Mouse (Mus musculus): ENCODE data around the gene Pmpca. TPM values are rescaled to one million over a fixed set of nuclear protein-coding genes. Genes with fewer than 3 reads are reported as not detected.
A peak's percentile ranks its signal among the peaks of the same experiment; 100 is the strongest.

Pmpca gene
- 113 TPM in 2 replicates for polyA plus RNA-seq (2015; fragmentation: Nextera tagmentation; extraction: Ambion mirVana)

DNA sequence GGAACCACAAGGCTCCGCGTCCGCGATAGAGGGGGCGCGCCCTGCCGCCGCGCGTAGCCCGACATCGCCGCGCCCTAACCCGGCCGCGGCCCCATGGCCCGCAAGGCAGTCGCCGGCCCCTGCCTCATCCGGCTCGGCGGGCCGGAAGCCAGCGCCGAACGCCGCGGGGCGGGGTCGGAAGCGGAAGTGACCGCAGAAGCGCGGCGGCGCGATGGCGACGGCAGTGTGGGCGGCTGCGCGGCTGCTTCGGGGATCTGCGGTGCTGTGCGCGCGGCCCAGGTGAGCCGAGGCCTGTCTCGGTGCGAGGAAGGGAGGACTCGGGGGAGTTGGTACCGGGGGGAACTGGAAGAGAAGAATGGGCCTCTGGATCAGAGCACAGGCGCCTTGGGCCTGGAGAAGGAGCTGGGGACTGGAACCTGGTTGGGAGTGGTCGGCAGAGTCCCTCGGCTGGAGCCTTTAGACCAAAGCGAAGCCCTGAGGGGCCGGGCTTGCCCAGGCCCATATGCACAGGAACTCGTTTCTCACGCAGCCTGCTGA is at the start of gene Pmpca, which contains the start of gene Entr1:
TSS of gene Pmpca (plus strand) at position 186 of the 537 bp plus-strand sequence.
TSS of gene Entr1 (minus strand) at position 163 of the 537 bp plus-strand sequence.
- H3K4me1 ChIP-seq = peaks cover 21% of the 10 kb centered on the region
- peaks cover 75% of the 10 kb centered on the region for H3K36me3 ChIP-seq
- H3K27ac ChIP-seq = peak within 1 kb of the TSS; percentile 72
- H3K9me3 ChIP-seq (replicated peaks) = no peaks in the 10 kb centered on the region
- no peaks in the 10 kb centered on the region for H3K27me3 ChIP-seq
- ATAC-seq (replicated peaks; ENCODE audit: low FRiP score) = peak; percentile 89
- H3K4me3 ChIP-seq (replicated peaks) = peak within 1 kb of the TSS; percentile 97
- under 1% methylated on average over 60 of the region's 60 CpGs for WGBS
- peak within 1 kb of the TSS; percentile 95 for H3K9ac ChIP-seq
- peak within 1 kb of the TSS; percentile 72 for H3K4me2 ChIP-seq

GRCm38 (mm10) chr2:26341510-26341981 is 47.6 kb upstream of the Pmpca start:
- Histone ChIP-seq H3K9me3 (replicated peaks) (no peaks in the 10 kb centered on the region), H3K27ac (peak overlapping the region; percentile 82), H3K4me2 (no peak overlapping the region), H3K27me3 (no peaks in the 10 kb centered on the region), H3K36me3 (peaks cover 75% of the 10 kb centered on the region), H3K9ac (no peak overlapping the region), H3K4me3 (replicated peaks) (no peak overlapping the region), H3K4me1 (peaks cover 36% of the 10 kb centered on the region)
- 72% methylated on average over 2 of the region's 2 CpGs for WGBS
- no peak for ATAC-seq (replicated peaks; ENCODE audit: low FRiP score)

GRCm38 (mm10) chr2:26342044-26342443 is 47.1 kb upstream of the Pmpca start:
- WGBS = 66% methylated on average over 10 of the region's 10 CpGs
- Histone ChIP-seq H3K4me3 (replicated peaks) (no peak overlapping the region), H3K4me2 (no peak overlapping the region), H3K27ac (peak overlapping the region; percentile 82), H3K9ac (no peak overlapping the region), H3K4me1 (peaks cover 39% of the 10 kb centered on the region), H3K9me3 (replicated peaks) (no peaks in the 10 kb centered on the region), H3K27me3 (no peaks in the 10 kb centered on the region), H3K36me3 (peaks cover 80% of the 10 kb centered on the region)
- ATAC-seq (replicated peaks; ENCODE audit: low FRiP score) = peak; percentile 20; the same call in 1 of the 2 replicates

DNA sequence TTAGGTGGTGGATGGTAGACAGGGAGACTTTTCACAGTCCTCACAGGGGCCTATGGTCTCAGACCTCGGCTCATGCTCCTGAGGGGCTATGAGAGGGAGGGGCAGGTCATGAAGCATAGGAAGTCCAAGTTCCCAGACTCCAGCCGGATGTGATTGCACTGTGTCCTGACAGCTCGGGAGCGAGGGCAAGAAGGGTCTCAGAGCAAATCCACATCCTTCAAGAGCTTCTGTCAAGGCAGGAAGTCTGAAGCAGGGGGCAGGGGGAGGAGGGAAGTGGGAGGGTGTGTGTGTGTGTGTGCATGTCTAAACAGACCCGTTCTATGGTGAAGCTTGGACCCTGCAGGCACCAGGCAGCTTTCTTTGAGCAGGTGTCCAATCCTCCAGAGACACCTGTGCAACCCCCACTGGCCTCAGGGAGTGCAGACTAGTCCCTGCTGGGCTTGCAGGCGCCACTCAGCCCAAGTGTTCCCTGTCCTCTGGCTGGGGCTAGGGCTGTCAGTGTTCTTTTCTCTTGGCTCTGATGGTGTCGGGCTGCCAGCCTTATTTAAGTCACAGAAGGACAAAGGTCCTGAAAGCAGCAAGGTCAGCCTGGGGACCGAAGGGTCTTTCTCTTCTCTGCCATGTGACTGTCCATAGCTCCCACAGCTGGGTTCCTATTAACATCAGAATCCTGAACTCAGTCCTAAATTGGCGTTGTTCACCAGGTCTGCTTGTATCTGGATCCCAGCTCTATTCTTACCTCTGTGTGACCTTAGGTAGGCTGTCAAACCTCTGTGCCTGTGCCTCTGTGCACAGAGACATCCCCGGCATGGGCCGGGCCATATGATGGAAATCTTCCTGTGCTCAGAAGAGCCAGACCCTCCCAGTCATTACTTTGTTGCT is 46.3 kb upstream of the Pmpca start:
- peak; percentile 55 for ATAC-seq (replicated peaks; ENCODE audit: low FRiP score)
- peak overlapping the region; percentile 82 for H3K27ac ChIP-seq
- peaks cover 44% of the 10 kb centered on the region for H3K4me1 ChIP-seq
- H3K9me3 ChIP-seq (replicated peaks) = no peaks in the 10 kb centered on the region
- 0 out of 2 replicates have a peak overlapping the region, but pooled peaks have one; percentile 1 for H3K9ac ChIP-seq
- 54% methylated on average over 11 of the region's 11 CpGs for WGBS
- no peaks in the 10 kb centered on the region for H3K27me3 ChIP-seq
- H3K4me2 ChIP-seq = peak overlapping the region; percentile 44
- peaks cover 88% of the 10 kb centered on the region for H3K36me3 ChIP-seq
- H3K4me3 ChIP-seq (replicated peaks) = no peak overlapping the region

GRCm38 (mm10) chr2:26348241-26348640 is 40.9 kb upstream of the Pmpca start:
- no peak for ATAC-seq (replicated peaks; ENCODE audit: low FRiP score)
- Histone ChIP-seq H3K4me1 (peaks cover 54% of the 10 kb centered on the region), H3K9me3 (replicated peaks) (no peaks in the 10 kb centered on the region), H3K4me2 (no peak overlapping the region), H3K36me3 (peaks cover 64% of the 10 kb centered on the region), H3K4me3 (replicated peaks) (no peak overlapping the region), H3K9ac (no peak overlapping the region), H3K27ac (peak overlapping the region; percentile 29), H3K27me3 (no peaks in the 10 kb centered on the region)
- 54% methylated on average over 6 of the region's 6 CpGs for WGBS

DNA sequence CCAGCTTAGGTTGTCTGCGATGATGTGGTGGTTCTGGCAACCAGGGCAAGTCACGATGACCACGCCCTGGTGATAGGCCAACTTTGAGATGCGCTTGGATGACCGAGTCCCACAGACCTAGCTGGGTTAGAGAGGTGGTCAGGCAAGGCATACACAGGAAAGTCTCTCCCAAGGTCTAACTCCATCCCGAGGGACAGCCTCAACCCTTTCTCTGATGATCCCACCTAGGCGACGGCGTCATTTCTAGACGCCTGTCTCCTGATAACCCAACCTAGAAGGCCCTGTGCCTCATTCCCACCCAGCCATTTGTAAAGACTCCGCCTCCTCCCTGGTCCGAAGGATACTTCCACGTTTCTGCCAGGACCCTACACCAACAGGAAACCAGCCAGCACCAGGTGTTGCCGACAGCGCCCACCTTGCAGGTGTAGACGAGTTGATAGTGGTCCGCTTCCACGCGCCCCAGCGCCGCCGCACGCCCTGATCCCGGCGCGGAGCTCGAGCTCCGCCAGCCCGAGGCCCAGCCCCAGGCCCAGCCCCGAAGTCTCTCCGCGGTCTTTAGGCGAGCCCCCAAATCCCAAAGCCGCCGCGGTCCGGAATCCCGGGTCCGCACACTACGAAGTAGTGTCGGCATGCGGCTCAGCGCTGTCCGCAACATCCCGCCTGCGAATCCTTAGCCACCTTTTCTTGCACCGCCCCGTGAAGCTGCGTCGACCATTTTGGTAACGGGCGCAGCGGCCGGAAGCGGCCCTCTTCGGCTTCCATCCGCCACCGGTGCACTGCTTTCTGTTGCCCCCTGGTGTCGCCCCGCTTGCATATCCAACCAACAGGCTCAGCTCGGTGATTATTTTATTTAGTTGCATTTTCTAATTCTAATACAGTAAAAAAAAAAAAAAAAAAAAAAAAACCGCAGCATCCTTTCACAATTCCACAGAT is 37.5 kb upstream of the Pmpca start, which contains the start of gene Dnlz:
TSS of gene Dnlz (minus strand) at position 753 of the 933 bp plus-strand sequence.
- H3K4me1 ChIP-seq = peaks cover 42% of the 10 kb centered on the region
- peak within 1 kb of the TSS; percentile 91 for H3K27ac ChIP-seq
- H3K36me3 ChIP-seq = peaks cover 32% of the 10 kb centered on the region
- no peaks in the 10 kb centered on the region for H3K27me3 ChIP-seq
- H3K9me3 ChIP-seq (replicated peaks) = no peaks in the 10 kb centered on the region
- WGBS = 2% methylated on average over 62 of the region's 62 CpGs
- H3K4me2 ChIP-seq = peak within 1 kb of the TSS; percentile 96
- peak within 1 kb of the TSS; percentile 93 for H3K9ac ChIP-seq
- peak within 1 kb of the TSS; percentile 89 for H3K4me3 ChIP-seq (replicated peaks)
- peak; percentile 74 for ATAC-seq (replicated peaks; ENCODE audit: low FRiP score)

DNA sequence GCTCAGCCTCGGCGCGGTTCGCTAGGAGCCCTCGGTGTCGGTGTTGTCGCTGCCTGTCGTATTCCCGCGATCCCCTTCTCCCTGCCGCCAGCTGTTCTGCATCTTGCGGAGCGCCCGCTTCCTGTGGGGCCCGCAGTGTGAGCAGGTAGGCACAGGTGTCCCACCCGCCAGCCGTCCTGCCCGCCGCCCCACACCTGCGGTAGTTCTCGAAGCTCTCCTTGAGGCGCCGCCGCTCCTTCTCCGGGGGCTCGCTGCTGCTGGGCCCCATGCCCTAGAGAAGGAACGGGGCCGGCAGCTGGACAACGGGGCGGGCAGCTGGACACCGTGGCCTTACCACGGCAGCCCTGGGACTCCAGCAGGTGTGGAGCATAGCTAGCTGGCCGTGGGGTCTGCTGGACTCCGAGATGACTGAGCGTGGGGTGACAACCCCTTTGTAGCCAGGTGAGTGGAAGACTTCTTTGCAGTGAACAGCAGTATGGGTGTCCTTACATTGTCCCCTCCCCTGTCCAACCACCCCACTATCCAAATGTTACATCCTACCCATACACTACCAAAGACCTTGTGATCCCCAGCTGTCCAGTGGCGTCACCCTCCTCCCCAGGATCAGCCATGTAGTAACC is 36.7 kb upstream of the Pmpca start:
- WGBS = 3% methylated on average over 36 of the region's 36 CpGs

DNA sequence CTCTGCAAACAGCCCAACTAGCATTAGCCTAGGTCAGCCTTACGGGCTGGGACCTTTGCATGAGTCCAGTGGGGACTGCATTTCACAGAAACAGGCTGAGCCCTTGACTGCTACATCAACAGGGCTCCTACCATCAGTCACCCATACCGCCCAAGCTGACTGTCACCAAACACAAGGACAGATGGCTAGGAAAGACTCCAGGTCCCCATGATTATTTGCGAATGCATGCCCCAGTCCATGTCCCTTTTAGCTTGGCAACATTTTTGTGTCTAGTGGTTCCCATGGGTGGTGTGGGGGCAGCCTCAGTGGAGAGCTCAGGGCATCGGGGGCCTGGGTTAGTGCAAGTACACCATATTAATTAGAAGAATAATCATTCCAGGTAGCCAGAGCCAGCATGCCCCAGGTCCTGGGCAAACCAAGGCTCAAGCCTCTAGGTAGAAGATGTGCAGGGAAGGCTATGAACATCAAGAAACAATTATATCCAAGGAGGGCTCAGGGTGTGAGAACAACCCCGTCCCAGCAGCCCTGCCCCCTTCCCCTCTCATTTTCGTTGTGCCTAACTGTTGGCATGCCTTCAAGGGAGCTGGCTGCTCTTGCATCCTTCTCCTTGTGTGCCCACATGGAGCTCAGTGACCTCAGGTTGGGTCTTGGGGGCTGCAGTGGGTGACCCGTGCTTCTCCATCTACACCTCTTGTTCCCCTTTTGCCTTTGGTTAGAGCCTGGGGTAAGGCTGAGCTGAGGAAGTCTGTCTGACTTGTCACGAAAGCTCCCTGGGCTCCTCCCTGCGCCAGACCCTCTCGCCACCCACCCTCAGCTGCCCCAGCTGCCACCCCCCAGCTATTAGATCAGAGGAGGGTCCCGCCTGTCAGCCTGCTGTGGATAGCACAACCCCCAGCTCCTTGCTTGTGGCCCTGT is 35.8 kb upstream of the Pmpca start:
- peaks cover 17% of the 10 kb centered on the region for H3K36me3 ChIP-seq
- H3K27ac ChIP-seq = no peak overlapping the region
- peaks cover 38% of the 10 kb centered on the region for H3K4me1 ChIP-seq
- 88% methylated on average over 11 of the region's 11 CpGs for WGBS
- no peaks in the 10 kb centered on the region for H3K9me3 ChIP-seq (replicated peaks)
- ATAC-seq (replicated peaks; ENCODE audit: low FRiP score) = no peak
- no peak overlapping the region; the same call in 1 of the 2 replicates for H3K9ac ChIP-seq
- H3K4me2 ChIP-seq = peak overlapping the region; percentile 96
- peak overlapping the region; percentile 89 for H3K4me3 ChIP-seq (replicated peaks)
- H3K27me3 ChIP-seq = no peaks in the 10 kb centered on the region

More for the DNA sequence above, 36.7 kb upstream of the Pmpca start:
- H3K9ac ChIP-seq = peak overlapping the region; percentile 93
- peak overlapping the region; percentile 96 for H3K4me2 ChIP-seq
- peak overlapping the region; percentile 91 for H3K27ac ChIP-seq
- no peaks in the 10 kb centered on the region for H3K27me3 ChIP-seq
- H3K9me3 ChIP-seq (replicated peaks) = no peaks in the 10 kb centered on the region
- peak; percentile 11; the same call in 1 of the 2 replicates for ATAC-seq (replicated peaks; ENCODE audit: low FRiP score)
- peaks cover 24% of the 10 kb centered on the region for H3K36me3 ChIP-seq
- peaks cover 39% of the 10 kb centered on the region for H3K4me1 ChIP-seq
- peak overlapping the region; percentile 89 for H3K4me3 ChIP-seq (replicated peaks)

DNA sequence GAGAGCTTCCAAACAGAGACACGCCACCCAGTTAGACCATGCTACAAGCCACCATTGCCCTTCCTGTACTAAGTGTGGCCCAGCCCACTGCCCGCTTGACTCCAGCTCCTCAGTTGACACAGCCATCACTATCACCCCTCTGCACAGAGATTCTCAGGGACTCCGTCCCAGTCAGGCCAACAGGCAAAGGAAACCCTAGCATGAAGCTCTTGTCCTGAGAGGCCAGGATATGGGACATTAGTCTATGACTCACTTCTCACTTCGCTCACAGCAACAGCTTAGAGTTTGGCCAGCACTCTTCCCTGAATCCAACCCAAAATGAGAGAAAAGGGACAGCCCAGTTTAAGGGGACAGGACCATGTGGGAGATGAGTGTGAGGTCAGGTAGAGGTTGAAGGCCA is 34.7 kb upstream of the Pmpca start:
- ATAC-seq (replicated peaks; ENCODE audit: low FRiP score) = no peak
- H3K36me3 ChIP-seq = peaks cover 9% of the 10 kb centered on the region
- no peaks in the 10 kb centered on the region for H3K27me3 ChIP-seq
- no peak overlapping the region for H3K4me3 ChIP-seq (replicated peaks)
- no peak overlapping the region for H3K9ac ChIP-seq
- 94% methylated on average over 4 of the region's 4 CpGs for WGBS
- no peaks in the 10 kb centered on the region for H3K9me3 ChIP-seq (replicated peaks)
- peaks cover 34% of the 10 kb centered on the region for H3K4me1 ChIP-seq
- H3K4me2 ChIP-seq = no peak overlapping the region
- H3K27ac ChIP-seq = no peak overlapping the region

DNA sequence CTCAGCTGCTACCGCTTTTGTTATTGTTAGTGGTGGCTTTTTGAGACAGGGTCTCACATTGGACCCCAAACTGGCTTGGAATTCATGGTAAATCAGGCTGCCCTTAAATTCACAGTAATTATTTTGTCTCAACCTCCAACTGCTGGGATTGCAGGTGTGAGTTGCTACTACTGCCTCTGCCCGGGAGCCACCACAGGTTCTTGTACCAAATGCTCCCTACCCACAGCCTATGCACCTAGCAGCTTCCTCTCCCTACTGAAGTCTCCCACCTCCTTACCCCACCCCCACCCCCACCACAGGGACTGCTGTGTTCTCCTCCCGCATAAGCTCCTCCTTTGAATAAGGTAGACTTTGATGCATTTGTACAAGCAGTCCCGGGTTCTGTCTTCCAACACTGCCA is 32.9 kb upstream of the Pmpca start:
- WGBS = 89% methylated on average over 4 of the region's 4 CpGs
- Histone ChIP-seq H3K27me3 (no peaks in the 10 kb centered on the region), H3K9ac (no peak overlapping the region), H3K4me2 (no peak overlapping the region), H3K36me3 (no peaks in the 10 kb centered on the region), H3K4me1 (peaks cover 20% of the 10 kb centered on the region), H3K4me3 (replicated peaks) (no peak overlapping the region), H3K9me3 (replicated peaks) (no peaks in the 10 kb centered on the region), H3K27ac (no peak overlapping the region)
- ATAC-seq (replicated peaks; ENCODE audit: low FRiP score) = no peak

Data from kidney, embryonic 15.5 days (tissue).